Mouse (Mus musculus) T-helper 2 cell (primary cell): Measurements from ENCODE around the gene Zfp597.

ENCODE experiments used
- in situ Hi-C: fragments of 300-600 bp; cut with MboI, MseI; formaldehyde crosslinking; loops from one replicate; pipeline ENCODE4 v1.15.1; 2025; ENCODE audit warnings: high pct_unique_total_duplicates

Gene Zfp597

GRCm38 (mm10) chr16:3884201-3885064 is at the start of gene Zfp597, which contains the start of gene Gm20695:
Zfp597 (minus strand) TSS chr16:3884561.
Gm20695 (plus strand) TSS chr16:3884648.
- in situ Hi-C loops, result loop anchor here (5.0 kb wide), 1 partner anchor 142 kb away; the partner anchor contains the start of gene Zfp263

- in situ Hi-C loops, result no loop called here
These were observed 49.7 kb upstream of the Zfp597 start for GRCm38 (mm10) chr16:3934091-3934490.

GRCm38 (mm10) chr16:3933536-3933935 is 49.2 kb upstream of the Zfp597 start:
- in situ Hi-C loops, result no loop called here

- in situ Hi-C loops, result no loop called here
These were observed 44.8 kb upstream of the Zfp597 start for GRCm38 (mm10) chr16:3929151-3929550.

DNA sequence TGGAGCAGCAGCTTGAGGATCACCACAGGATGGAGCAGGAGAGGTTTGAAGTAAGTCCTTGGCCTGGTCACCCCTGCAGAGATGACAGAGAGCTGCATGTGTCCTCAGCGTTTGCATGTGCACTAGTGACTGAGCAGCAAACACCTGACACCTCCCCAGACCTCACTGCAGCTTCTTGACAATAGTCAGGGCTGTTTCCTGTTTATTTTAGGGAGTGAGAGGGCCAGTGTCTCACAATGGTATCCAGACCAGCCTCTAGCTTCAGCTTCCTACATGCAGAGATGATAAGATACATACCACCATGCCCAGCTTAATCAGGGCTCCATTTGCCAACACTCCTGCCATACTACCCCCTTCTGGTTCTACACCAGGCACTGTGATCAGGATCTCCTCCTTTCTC is 44.2 kb upstream of the Zfp597 start:
- in situ Hi-C loops, result no loop called here

- in situ Hi-C loops, result no loop called here
These were observed 39.6 kb upstream of the Zfp597 start for GRCm38 (mm10) chr16:3923966-3924365.

GRCm38 (mm10) chr16:3923515-3923914 is 39.2 kb upstream of the Zfp597 start:
- in situ Hi-C loops, result no loop called here

GRCm38 (mm10) chr16:3920756-3921155 is 36.4 kb upstream of the Zfp597 start:
- in situ Hi-C loops, result no loop called here

- in situ Hi-C loops, result loop anchor here (5.0 kb wide), 2 partner anchors 62 to 93 kb away; partner anchors contain the start of genes Slx4 and Zfp174
These were observed 24.8 kb upstream of the Zfp597 start for GRCm38 (mm10) chr16:3909118-3909517.

GRCm38 (mm10) chr16:3908537-3909111 is 24.3 kb upstream of the Zfp597 start, which contains the start of the genes 1700037C18Rik and Cluap1:
1700037C18Rik (minus strand) TSS chr16:3908689.
Cluap1 (plus strand) TSS chr16:3908801.
- in situ Hi-C loops, result loop anchor here (5.0 kb wide), 2 partner anchors 61 to 94 kb away; partner anchors contain the start of genes Slx4 and Zfp174

- in situ Hi-C loops, result loop anchor here (5.0 kb wide), 2 partner anchors 60 to 95 kb away; partner anchors contain the start of genes Slx4 and Zfp174
These were observed 23.1 kb upstream of the Zfp597 start for GRCm38 (mm10) chr16:3907471-3907870.

GRCm38 (mm10) chr16:3896553-3896952 is 12.2 kb upstream of the Zfp597 start:
- in situ Hi-C loops, result no loop called here

GRCm38 (mm10) chr16:3896046-3896445 is 11.7 kb upstream of the Zfp597 start:
- in situ Hi-C loops, result no loop called here

- in situ Hi-C loops, result no loop called here
These were observed 10.9 kb upstream of the Zfp597 start for GRCm38 (mm10) chr16:3895173-3895792.

DNA sequence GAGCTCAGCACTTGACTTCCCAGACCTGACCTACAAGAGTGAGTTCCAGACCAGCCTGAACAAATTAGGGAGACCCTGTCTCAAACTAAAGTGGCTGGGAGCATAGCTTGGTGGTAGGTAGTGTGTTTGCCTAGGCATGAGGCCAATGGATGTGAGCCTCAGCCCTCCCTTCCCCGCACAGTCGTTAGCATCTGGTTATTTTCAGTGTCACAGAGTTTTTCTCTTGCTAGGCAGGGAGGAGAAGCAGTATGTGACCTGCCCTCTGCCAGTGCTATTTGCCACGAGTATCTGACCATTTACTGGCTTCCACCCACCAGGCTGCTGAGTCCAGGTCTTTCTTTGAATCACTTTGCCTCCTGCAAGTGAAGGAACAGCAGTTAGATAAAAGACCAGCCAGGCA is 9.4 kb upstream of the Zfp597 start:
- in situ Hi-C loops, result no loop called here

GRCm38 (mm10) chr16:3891621-3892295 is 7.4 kb upstream of the Zfp597 start:
- in situ Hi-C loops, result no loop called here

DNA sequence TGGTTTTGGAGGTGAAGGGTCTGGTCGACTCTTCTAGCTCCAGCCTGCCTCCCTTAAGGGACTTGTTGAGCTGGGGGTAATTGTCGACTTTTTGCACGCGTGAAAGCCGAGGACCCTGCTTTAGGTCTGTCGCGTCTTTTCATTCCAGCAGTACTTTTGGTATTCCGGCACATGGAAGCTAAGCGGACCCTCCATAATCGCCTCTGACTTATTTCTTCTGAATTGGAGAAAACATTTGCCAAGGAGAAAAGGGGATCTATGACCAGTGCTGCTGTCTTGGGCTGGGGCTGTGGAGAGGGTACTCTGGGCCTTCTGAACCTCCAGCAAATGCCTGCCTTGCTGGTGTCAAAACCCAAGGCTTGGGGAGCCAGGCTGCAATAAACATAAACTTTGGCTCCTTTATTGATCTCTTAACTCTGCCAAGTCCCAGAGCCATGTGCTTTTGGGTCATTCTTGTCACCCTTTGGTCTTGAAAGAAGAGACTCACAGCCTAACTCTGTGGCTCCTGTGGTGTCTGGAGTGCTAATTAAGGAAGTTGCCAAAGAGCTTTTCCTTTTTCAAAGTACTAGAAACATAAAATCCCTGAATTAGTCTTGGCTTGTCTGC is 807 bp upstream of the Zfp597 start:
- in situ Hi-C loops, result no loop called here

DNA sequence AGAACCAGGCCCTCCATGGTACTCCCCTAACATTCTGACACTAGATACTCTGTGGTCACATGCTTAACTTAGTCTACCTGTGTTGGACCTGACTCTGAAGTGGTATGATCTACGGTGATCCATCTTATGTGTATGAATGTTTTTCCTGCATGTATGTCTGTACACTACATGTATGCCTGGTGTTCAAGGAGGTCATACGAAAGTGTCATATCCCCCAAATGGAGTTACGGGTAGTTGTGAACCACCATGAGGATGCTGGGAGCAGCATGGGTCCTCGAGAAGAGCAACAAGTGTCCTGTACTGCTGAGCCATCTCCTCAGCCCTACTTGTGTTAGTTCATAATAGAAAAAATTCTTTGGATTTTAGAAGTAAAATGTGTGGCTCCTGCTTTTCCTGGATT is 8.0 kb downstream of the Zfp597 start:
- in situ Hi-C loops, result no loop called here

DNA sequence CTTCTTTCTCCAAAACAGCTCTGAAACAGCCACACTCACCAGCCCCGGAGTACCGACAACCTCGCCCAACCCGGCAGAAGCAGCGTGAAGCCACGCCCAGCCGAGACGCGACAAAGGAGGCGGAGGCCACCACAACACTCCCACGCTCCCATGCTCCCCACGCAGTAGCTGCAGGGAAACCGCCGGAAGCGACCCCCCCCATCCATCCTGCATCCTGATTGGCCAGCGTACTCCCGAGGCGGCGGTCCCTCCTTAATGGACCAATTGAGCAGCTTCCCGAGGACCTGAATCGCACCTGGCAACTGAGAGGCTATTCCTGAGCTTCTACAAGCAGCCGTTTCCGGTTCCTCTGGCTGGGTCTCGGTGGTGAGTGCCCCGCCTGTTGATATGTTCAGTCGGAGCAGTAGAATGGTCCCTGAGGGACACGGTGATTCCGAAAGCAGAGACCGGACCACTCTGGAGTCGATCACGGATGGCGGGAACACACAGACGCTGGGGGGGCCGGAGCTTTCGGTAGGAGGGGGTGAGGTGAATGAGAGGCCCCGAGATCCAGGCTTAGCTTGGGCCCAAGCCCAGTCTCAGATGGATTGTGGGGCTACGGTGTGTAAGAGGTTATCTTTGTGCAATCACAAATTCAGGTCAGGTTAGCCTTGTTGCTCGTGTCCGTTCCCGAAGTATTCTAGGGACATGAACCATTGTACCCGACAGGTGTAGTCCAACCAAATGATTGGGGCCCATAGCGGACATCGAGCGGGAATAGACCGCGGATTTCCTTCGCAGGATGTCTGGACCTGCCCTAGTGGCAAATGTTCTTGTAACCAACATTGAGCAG is 11.9 kb downstream of the Zfp597 start, which contains the start of gene Naa60:
TSS of gene Naa60 (plus strand) at position 160 of the 832 bp plus-strand sequence.
- in situ Hi-C loops, result no loop called here

DNA sequence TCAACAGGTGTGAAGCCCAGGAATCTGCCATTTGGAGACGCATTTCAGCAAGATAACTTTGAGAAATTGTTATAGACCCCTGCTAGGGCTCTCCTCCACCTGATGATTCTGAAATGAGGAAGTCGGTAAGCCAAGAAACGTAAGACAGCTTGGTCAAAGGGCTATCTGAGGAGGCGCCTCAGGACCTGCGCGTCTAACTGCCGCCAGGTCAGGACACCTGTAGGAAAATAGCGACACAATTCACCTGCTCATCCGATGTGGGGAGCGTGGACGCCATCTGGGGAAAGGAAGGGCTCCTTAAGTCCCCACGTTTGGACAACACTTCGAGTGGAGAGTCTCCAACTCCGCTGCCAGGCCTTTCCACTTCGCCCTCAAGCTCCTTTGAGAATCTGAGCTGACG is 12.5 kb downstream of the Zfp597 start:
- in situ Hi-C loops, result no loop called here
